Mouse (Mus musculus): ENCODE results near the gene Smim27.
A peak's percentile ranks its signal among the peaks of the same experiment; 100 is the strongest.

Gene Smim27

DNA sequence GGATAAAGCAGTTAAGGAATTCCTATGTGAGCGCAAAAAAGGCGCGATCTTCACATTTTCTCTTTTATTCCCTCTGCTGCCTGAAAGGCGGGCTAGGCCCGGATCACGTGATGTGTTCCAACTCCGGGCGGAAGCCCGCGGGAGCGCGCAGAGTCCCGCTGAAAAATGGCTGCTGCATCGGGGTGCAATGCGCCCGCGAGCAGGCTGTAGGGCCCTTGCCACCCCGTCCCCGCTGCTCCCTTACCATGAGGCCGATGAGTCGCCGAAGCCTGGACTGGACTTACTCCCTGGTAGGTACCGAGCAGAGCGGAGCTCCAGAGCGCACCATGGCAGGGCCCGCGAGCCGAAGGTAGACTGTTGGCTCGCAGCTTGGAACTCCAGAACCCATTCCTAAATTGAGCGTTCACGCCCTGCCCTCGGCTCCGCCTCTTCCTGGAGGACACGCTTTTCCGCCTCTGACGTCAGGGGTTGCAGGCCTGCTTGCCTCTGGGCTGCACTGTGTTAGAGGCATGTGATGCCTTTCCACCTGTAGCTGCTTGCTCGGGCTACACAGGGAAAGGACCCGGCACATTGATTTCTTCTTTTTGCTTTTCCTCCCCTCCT is at the start of gene Smim27, which contains the start of gene Topors:
TSS of gene Smim27 (plus strand) at position 150 of the 603 bp plus-strand sequence.
TSS of gene Topors (minus strand) at position 421 of the 603 bp plus-strand sequence.
- peak; percentile 93 for DNase-seq (ENCODE audit: low read depth)

DNA sequence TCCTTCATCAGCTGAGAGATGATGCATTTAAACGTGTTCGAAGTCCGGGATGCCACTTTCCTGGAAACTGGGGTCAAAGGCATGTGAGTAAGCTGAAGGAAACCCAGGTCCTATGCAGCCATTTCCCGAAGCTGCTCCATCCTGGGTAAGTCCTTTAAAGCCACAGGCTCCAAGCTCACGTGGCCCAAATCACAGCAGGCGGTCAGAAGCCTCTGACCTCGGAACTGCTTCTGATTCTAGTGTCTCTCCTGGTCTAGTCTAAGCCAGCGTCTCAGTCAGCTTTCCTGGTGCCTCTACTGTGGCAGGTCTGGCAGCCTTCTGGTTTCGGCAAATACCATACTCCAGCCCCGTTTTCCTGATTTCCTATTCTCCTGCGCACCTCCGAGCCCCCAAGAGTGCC is 48.9 kb upstream of the Smim27 start:
- DNase-seq (ENCODE audit: low read depth) = no peak

DNA sequence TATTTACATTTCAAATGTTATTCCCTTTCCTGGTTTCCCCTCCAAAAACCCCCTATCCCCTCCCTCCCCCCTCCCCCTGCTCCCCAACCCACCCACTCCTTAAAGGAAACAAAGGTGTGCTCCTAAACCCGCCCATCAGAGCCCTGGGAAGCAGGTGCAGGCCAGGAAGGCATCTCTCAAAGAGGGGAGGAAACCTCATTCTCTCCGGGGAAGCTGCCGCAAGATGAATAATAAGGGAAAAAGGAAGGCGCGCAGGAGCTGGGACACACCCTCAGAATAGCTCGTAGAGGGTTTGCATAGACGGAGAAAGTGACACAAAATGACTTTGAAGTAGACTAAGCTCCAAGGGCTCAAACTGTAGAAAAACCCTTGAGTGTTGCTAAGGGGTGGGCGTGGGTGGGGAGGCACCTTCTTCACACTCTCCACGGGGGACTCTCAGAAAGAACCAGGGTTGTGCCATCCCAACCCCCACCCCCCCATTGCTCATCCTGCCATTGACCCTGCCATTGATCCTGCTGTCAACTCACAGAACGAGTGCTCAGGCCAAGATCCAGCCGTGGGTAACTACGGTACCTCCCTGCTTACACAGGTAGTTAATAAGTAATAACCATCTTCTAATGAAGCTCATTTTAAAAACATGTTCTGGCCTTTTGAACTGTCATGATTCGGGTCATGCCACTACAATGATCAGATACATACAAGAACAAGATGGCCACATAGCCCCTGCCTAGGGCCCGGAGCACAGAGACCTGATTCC is 48.2 kb upstream of the Smim27 start:
- DNase-seq (ENCODE audit: low read depth) = no peak

GRCm38 (mm10) chr4:40221876-40222585 is 47.3 kb upstream of the Smim27 start:
- DNase-seq (ENCODE audit: low read depth) = no peak

DNA sequence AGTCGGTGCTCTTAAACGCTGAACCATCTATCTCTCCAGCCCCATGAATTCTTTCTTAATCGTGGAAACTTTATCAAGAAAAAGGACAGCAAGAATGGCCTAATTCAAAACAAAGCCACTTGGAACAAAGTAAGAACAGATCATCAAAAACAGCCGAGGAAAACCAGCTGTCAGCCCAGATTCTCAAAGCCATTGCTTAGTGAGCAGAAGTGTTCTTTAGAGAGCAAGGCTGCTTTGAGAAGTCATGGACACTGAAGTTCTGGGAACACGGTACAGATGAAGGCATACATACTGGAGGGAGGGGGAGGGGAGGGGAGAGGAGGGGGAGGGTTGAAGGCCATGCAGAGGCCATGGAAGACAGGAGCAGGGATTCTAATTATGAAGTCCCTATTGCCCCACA is 43.3 kb upstream of the Smim27 start:
- DNase-seq (ENCODE audit: low read depth) = no peak

- DNase-seq (ENCODE audit: low read depth) = no peak
Observed at GRCm38 (mm10) chr4:40227131-40227530, 42.2 kb upstream of the Smim27 start.

DNA sequence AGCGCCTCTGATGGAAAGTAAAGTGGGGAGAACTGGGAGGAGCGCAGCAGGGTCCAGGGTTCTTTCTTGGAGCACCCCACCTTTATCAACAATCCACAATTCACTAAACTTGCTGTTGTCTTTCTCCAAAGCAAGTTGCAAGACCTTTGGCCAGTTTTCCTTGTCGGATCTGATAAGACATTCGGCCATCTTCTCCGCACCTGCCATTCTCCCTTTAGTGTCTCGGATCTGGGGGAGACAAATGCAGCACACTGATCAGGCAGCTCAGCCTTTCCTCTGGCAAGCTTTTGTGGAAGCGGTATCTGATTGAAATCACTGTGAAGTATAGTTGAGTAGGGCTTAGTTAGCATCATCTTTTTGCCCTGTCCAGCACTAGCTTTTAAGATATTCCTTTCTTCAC is 41.5 kb upstream of the Smim27 start:
- no peak for DNase-seq (ENCODE audit: low read depth)

DNA sequence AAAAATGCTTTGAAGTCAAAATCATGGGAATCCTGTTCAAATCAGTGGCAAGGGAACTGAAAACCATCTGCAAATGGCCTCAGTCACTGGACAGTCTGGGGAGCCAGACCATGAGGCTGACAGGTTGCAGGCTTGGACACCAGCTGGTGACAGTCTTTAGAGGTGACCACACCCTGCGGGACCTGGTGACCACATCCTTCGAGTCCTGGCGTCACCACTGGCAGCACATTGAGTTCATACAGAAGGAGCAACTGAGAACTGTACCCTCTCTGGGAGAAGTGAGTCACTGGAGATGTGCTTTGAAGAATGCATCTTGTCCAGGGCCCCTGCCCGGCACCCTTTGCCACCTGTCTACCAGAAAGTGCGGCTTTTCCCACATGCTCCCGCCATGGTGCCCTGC is 39.7 kb upstream of the Smim27 start:
- no peak for DNase-seq (ENCODE audit: low read depth)

- DNase-seq (ENCODE audit: low read depth) = no peak
Observed at GRCm38 (mm10) chr4:40233062-40233664, 36.2 kb upstream of the Smim27 start.

DNA sequence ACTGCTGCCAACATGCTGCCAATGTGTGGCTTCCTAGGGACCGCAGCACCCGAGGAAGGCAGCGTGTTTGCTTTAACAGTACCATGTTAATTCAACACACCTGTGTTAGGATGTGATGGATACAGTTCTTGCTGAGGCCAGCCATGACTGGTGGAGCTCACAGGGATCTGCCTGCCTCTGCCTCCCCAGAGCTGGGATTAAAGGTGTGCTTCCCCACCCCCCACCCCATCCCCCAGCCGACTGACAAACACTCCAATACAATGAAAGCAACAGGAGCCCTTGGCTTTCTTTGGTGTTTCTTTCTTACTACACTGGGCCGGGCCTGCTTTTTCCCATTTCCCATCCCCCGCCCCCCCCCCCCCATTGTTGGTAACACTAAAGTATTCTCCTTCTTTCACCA is 35.1 kb upstream of the Smim27 start:
- DNase-seq (ENCODE audit: low read depth) = no peak

DNA sequence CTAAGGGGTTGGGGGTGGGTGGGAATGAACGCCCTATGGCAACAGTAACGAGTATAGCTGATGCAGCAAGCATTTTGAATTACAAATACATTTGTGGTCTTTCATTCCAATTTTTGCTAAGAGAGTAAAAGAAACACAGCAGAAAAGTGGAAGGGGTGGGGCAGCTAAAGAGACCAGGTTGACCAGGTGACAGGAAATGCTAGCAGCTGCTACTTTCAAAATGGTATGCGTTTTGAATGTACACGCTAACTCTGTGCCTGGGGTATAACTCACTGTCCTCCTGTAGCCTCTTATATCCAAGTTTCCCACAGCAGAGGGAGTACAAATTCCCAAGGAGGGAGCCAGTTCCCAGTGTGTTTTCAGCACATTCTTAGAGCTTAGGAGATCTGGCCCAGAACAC is 32.5 kb upstream of the Smim27 start:
- DNase-seq (ENCODE audit: low read depth) = no peak

GRCm38 (mm10) chr4:40238483-40239408 is 30.6 kb upstream of the Smim27 start:
- no peak for DNase-seq (ENCODE audit: low read depth)

GRCm38 (mm10) chr4:40239409-40240271 is 29.7 kb upstream of the Smim27 start, which contains the start of gene Ddx58:
Ddx58 (minus strand) TSS chr4:40239828.
- DNase-seq (ENCODE audit: low read depth) = no peak

- DNase-seq (ENCODE audit: low read depth) = no peak
Observed at GRCm38 (mm10) chr4:40240272-40240744, 29.1 kb upstream of the Smim27 start.

DNA sequence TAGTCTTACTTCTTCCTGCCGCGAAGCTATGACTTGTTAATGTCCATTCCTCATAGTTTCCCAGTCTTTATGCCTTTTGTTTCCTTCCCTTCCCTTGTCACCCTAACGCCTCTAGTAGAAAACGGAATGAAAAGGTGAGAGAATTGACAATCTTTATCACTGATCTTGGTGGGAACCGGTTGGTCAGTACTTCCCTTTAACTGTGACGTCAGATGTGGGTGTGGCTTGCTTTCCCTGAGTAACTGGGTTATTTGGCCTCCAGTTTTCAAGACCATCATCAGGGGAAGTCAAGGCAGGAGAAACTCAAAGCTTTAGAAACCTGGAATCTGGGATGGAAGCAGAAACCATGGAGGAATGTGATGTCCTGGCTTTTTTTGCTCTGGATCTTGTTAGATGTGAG is 27.5 kb upstream of the Smim27 start:
- DNase-seq (ENCODE audit: low read depth) = no peak

- DNase-seq (ENCODE audit: low read depth) = no peak
Observed at GRCm38 (mm10) chr4:40243006-40243405, 26.4 kb upstream of the Smim27 start.

GRCm38 (mm10) chr4:40244035-40244434 is 25.3 kb upstream of the Smim27 start:
- no peak for DNase-seq (ENCODE audit: low read depth)

- DNase-seq (ENCODE audit: low read depth) = no peak
Observed at GRCm38 (mm10) chr4:40250984-40251383, 18.4 kb upstream of the Smim27 start.

DNA sequence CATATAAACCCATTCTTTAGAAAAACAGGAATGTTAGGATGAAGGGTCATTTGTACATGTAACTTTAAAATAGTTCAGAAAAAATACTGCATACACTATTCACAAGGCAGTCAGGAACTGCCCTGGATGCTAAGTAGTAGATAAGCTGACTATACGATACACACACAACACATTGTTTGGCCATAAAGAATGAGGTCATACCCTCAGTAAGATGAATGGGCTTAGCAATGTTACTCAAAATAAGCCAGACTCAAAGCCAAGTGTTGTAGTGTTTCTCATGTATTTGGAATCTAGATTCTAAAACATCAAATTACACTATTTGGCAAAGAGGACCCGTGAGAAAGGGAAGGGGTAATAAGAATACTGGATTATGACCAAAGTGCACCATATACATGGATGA is 15.6 kb upstream of the Smim27 start:
- DNase-seq (ENCODE audit: low read depth) = no peak

DNA sequence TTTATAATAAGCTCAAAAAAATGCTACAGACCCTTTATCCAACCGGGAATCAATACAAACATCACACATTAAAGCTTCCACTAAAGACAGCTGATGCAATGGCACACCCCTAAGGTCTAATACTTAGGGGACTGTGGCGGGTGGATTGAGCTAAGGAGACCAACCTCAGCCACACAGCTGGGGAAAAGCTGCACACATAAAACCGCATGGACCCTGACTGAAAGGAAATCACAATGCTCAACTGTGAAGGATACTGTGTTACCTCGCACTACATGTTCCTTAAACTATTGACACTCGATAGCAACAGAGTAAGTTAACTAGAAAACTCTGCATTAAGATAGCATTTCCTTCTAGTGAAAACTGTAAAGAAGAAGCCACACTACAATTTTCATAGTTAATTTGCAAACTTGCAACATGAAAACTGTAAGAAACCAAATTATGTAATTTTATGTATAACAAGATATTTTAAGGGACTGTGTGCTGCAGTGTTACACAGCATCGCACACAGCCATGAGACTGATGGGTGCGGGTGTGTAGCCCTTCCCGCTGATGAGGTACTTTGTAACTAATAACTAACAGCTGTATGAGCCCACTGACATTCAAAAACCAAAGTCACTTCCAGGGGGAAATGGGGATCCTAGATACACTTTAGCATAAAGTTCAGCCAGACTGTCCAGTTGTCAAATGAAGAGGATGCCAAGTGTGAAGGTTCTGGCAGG is 14.8 kb upstream of the Smim27 start:
- no peak for DNase-seq (ENCODE audit: low read depth)
